Mouse (Mus musculus): ENCODE measurements around the gene Nrf1.

Gene Nrf1

GRCm38 (mm10) chr6:30147058-30147457 is 99.3 kb downstream of the Nrf1 start:
- peak; percentile 62 for DNase-seq (ENCODE audit: low spot score)

GRCm38 (mm10) chr6:30147753-30148152 is 100.0 kb downstream of the Nrf1 start:
- DNase-seq (ENCODE audit: low spot score) = peak; percentile 66

- DNase-seq (ENCODE audit: low spot score) = no peak
Measured at GRCm38 (mm10) chr6:30150471-30150870, 102.7 kb downstream of the Nrf1 start.

GRCm38 (mm10) chr6:30152163-30152562 is 104.4 kb downstream of the Nrf1 start:
- DNase-seq (ENCODE audit: low spot score) = no peak

GRCm38 (mm10) chr6:30152649-30153048 is 104.9 kb downstream of the Nrf1 start:
- DNase-seq (ENCODE audit: low spot score) = no peak

GRCm38 (mm10) chr6:30153076-30153475 is 105.3 kb downstream of the Nrf1 start:
- no peak for DNase-seq (ENCODE audit: low spot score)

- no peak for DNase-seq (ENCODE audit: low spot score)
Measured at GRCm38 (mm10) chr6:30153733-30154415, 106.1 kb downstream of the Nrf1 start.

GRCm38 (mm10) chr6:30159516-30160045 is 111.8 kb downstream of the Nrf1 start:
- DNase-seq (ENCODE audit: low spot score) = no peak

GRCm38 (mm10) chr6:30160408-30160807 is 112.6 kb downstream of the Nrf1 start:
- no peak for DNase-seq (ENCODE audit: low spot score)

GRCm38 (mm10) chr6:30161618-30162017 is 113.8 kb downstream of the Nrf1 start:
- DNase-seq (ENCODE audit: low spot score) = no peak

- DNase-seq (ENCODE audit: low spot score) = no peak
Measured at GRCm38 (mm10) chr6:30162091-30162490, 114.3 kb downstream of the Nrf1 start.

GRCm38 (mm10) chr6:30166349-30166748 is 118.6 kb downstream of the Nrf1 start:
- no peak for DNase-seq (ENCODE audit: low spot score)

GRCm38 (mm10) chr6:30167192-30167591 is 119.4 kb downstream of the Nrf1 start:
- DNase-seq (ENCODE audit: low spot score) = no peak

GRCm38 (mm10) chr6:30168275-30168674 is 120.5 kb downstream of the Nrf1 start:
- DNase-seq (ENCODE audit: low spot score) = no peak

GRCm38 (mm10) chr6:30169148-30169547 is 121.4 kb downstream of the Nrf1 start:
- no peak for DNase-seq (ENCODE audit: low spot score)

- no peak for DNase-seq (ENCODE audit: low spot score)
Measured at GRCm38 (mm10) chr6:30171226-30171625, 123.4 kb downstream of the Nrf1 start.

- no peak for DNase-seq (ENCODE audit: low spot score)
Measured at GRCm38 (mm10) chr6:30171967-30172366, 124.2 kb downstream of the Nrf1 start.

- DNase-seq (ENCODE audit: low spot score) = no peak
Measured at GRCm38 (mm10) chr6:30172441-30172819, 124.6 kb downstream of the Nrf1 start.

- no peak for DNase-seq (ENCODE audit: low spot score)
Measured at GRCm38 (mm10) chr6:30172820-30173550, 125.2 kb downstream of the Nrf1 start.

GRCm38 (mm10) chr6:30173551-30174460 is 126.0 kb downstream of the Nrf1 start:
- DNase-seq (ENCODE audit: low spot score) = peak; percentile 31

- no peak for DNase-seq (ENCODE audit: low spot score)
Measured at GRCm38 (mm10) chr6:30174461-30175224, 126.9 kb downstream of the Nrf1 start.

Data from spleen, adult 12 weeks (tissue).